Comparison of ENCODE assay signal across 17 mouse cellular contexts in the genomic region with DNA sequence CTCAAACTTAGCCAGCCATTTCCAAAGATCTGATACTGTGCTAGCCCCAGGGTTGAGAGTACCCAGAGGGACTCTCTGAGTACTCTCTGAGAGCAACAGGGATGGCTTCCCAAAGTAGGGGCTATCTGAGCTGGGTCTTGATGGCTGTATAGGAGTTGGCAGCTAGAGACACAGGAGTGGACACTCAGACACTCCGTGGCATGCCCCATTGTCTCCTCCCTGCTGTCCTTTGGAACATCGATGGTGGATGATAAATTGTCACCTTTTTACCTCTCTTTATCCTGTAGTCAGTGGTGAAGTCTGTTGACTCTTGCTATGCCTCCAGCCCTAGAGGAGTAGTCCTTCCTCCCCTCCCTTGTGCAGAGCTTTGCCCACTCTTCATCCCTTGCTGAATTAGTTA. TPM values are rescaled to one million over a fixed set of nuclear protein-coding genes. Genes with fewer than 3 reads are reported as not detected.
DNase-seq lines count a peak whose midpoint lies in the region; TF ChIP-seq lines count a peak whose summit lies in the region.
"Had no signal": no experiment of that assay in that cellular context is flagged by ENCODE, and none has a peak within 500 bp of the region (broad histone marks: within the 10 kb centered on the region; RNA-seq: fewer than 3 reads in every experiment).

No protein-coding gene starts in this region.

- TF ChIP-seq EP300 in heart, adult 2 months (IDR thresholded peaks at IDR 0.05; ENCODE audit: insufficient read depth, low read depth, low read length) = no peak

- H3K27me3 ChIP-seq in heart, adult 2 months (ENCODE audit: control insufficient read depth, insufficient read depth, low read length) = no peaks in the 10 kb centered on the region
- H3K27me3 ChIP-seq: embryonic facial prominence, embryonic 13.5 days; hindbrain, embryonic 15.5 days; Patski had no signal

- WGBS in heart, adult 2 months = 66% methylated on average over 2 of the region's 2 CpGs

- no peak for TF ChIP-seq CTCF in heart, adult 2 months (IDR thresholded peaks at IDR 0.05)

- no peak overlapping the region for H3K4me3 ChIP-seq in heart, adult 2 months
- H3K4me3 ChIP-seq: embryonic facial prominence, embryonic 13.5 days; heart, embryonic 13.5 days; hindbrain, embryonic 15.5 days; midbrain, embryonic 15.5 days had no signal

- no peak for TF ChIP-seq POLR2A in heart, adult 2 months (IDR thresholded peaks at IDR 0.05; ENCODE audit: insufficient read depth, low read depth, low read length)

- intact Hi-C loops in heart, adult 2 months (cut with DNase I) = loop anchor here (2.0 to 10.0 kb wide), 3 partner anchors 35 to 233 kb away; no protein-coding TSS in a partner anchor
- intact Hi-C loops in heart, postnatal 10 days (cut with DNase I) = no loop called here

- peak; percentile 25 for DNase-seq in cerebellum, adult 11 months
- DNase-seq in cerebellum, adult 11-12 months = no peak
- DNase-seq in heart, adult 2 months = no peak
- DNase-seq in heart, postnatal 10 days = no peak
- DNase-seq in layer of hippocampus, postnatal 10 days (ENCODE audit: low spot score in 2 of 2) = peak; percentile 36 to 41
- no peak for DNase-seq in layer of hippocampus, postnatal 25 days (ENCODE audit: extremely low spot score in 1 of 2, low spot score in 1 of 2)
- DNase-seq in cerebellum, postnatal 25 days = peak; percentile 15 to 21
- DNase-seq in frontal cortex, postnatal 10 days (ENCODE audit: low spot score in 2 of 2) = no peak
- DNase-seq: B cell, adult 2 months; right cerebral cortex, postnatal 25 days had no signal

- no peak overlapping the region for H3K9ac ChIP-seq in heart, adult 2 months (ENCODE audit: low read depth, low read length)
- H3K9ac ChIP-seq: embryonic facial prominence, embryonic 13.5 days; heart, embryonic 13.5 days; hindbrain, embryonic 15.5 days; liver, embryonic 14.5 days; midbrain, embryonic 15.5 days had no signal

- H3K79me2 ChIP-seq in heart, adult 2 months (replicated peaks; ENCODE audit: control insufficient read depth, insufficient read depth, low read length) = no peaks in the 10 kb centered on the region

- H3K36me3 ChIP-seq in heart, adult 2 months (ENCODE audit: control insufficient read depth, insufficient read depth, low read length) = peaks cover 15% of the 10 kb centered on the region

- peak overlapping the region; percentile 86 for H3K27ac ChIP-seq in heart, adult 2 months
- H3K27ac ChIP-seq: embryonic facial prominence, embryonic 13.5 days; heart, embryonic 13.5 days; liver, embryonic 14.5 days had no signal

- peaks cover 33% of the 10 kb centered on the region for H3K4me1 ChIP-seq in heart, adult 2 months (ENCODE audit: control insufficient read depth, insufficient read depth, low read length)

RNA-seq across cellular contexts. Expression of a gene that starts 26.6 kb away (rescaled TPM):
- total RNA-seq in heart, adult 2 months (2021) = 10 to 100 TPM; 53.1 to 60.7 TPM
- polyA plus RNA-seq in heart, adult 2 months (2012; rRNA removed) = 12.9 and 25.4 TPM in 2 replicates
- total RNA-seq in heart, postnatal 10 days (2021) = 10 to 100 TPM; 39.2 to 52.4 TPM
- total RNA-seq in layer of hippocampus, postnatal 10 days (2021) = 1 to 10 TPM; 2.3 to 2.9 TPM
- total RNA-seq in layer of hippocampus, postnatal 25 days (2021) = 1 to 10 TPM; 3.1 to 3.3 TPM
- total RNA-seq: megakaryocyte, adult 5-6 weeks had no signal

Comparison
In these comparisons a context has a peak if more than half of its experiments do, and no peak if none do; other contexts are left out.
1. DNase-seq: peak in cerebellum, adult 11 months (single experiment), layer of hippocampus, postnatal 10 days (2 of 2) and cerebellum, postnatal 25 days (2 of 2); none in cerebellum, adult 11-12 months (single experiment), heart, adult 2 months (0 of 2), heart, postnatal 10 days (0 of 2), layer of hippocampus, postnatal 25 days (0 of 2) and frontal cortex, postnatal 10 days (0 of 2).
2. RNA of a gene that starts 26.6 kb away (total RNA-seq): 53.1 to 60.7 TPM in heart, adult 2 months and 39.2 to 52.4 TPM in heart, postnatal 10 days; 3.1 to 3.3 TPM in layer of hippocampus, postnatal 25 days and 2.3 to 2.9 TPM in layer of hippocampus, postnatal 10 days; every median in the first group is over 4 times any median in the second.